8 mouse cellular contexts compared by ENCODE assay signal in the genomic region with DNA sequence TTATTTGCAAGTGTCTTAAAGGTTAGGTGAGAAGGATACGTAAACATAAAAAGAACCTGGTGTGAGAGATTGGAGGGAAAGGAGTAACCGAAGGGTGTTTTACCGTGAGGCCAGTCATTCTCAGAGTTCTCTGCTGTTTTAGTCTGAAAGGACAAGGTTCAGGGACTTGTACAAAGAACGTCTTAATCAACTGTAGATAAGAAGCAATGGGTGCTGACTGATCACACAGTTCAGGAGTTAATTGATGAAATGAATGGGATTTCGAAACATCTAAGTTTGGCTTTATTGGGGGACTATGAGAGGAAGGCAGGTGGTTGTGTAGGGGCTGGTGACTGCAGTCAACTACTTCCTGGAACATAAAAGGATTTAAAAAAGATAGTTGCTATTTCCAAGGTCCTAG. TPM values are rescaled to one million over a fixed set of nuclear protein-coding genes. Genes with fewer than 3 reads are reported as not detected.
DNase-seq lines count a peak whose midpoint lies in the region; ATAC-seq and TF ChIP-seq lines count a peak whose summit lies in the region.

No protein-coding gene starts in this region.

- peaks cover 58% of the 10 kb centered on the region for H3K79me2 ChIP-seq in macrophage (ENCODE audit: inconsistent target)

- DNase-seq in heart, adult 18-20 months, result no peak
- DNase-seq in ES-E14 (ENCODE audit: low read depth, low spot score), result no peak
- no peak for DNase-seq in forebrain, postnatal 0 days
- DNase-seq in cerebellum, postnatal 36 days, result no peak
- no peak for DNase-seq in embryo, embryonic 11 days
- no peak for DNase-seq in urinary bladder, postnatal 14 days (ENCODE audit: low spot score)

- H3K27me3 ChIP-seq in heart, embryonic 13.5 days (replicated peaks), result no peaks in the 10 kb centered on the region
- no peaks in the 10 kb centered on the region for H3K27me3 ChIP-seq in forebrain, postnatal 0 days (ENCODE audit: insufficient read depth, low read length)

- in situ Hi-C loops in ES-E14 (cut with MboI; ENCODE audit: low sequenced_read_pairs in 2 of 2, unreplicated experiment in 2 of 2), result no loop called here

- TF ChIP-seq CTCF in forebrain, postnatal 0 days (IDR thresholded peaks at IDR 0.05; ENCODE audit: low read depth), result no peak

- peaks cover 18% of the 10 kb centered on the region for H3K4me1 ChIP-seq in heart, embryonic 13.5 days
- no peaks in the 10 kb centered on the region; a peak in 1 of 4 replicates for H3K4me1 ChIP-seq in ES-E14 (ENCODE audit: control insufficient read depth in 2 of 2, insufficient read depth in 2 of 2, low read length in 2 of 2, poor library complexity in 1 of 2)
- peaks cover 19% of the 10 kb centered on the region for H3K4me1 ChIP-seq in forebrain, postnatal 0 days (ENCODE audit: insufficient read depth)

- peak overlapping the region; percentile 87 for H3K4me3 ChIP-seq in heart, embryonic 13.5 days
- H3K4me3 ChIP-seq in ES-E14 (ENCODE audit: insufficient read depth in 1 of 2, low read depth in 1 of 2, low read length in 2 of 2, poor library complexity in 1 of 2, severe bottlenecking in 1 of 2) (peak overlapping the region; percentile 93 to 96), macrophage (ENCODE audit: inconsistent target) (peak overlapping the region; percentile 80)
- H3K4me3 ChIP-seq in forebrain, postnatal 0 days (ENCODE audit: low read depth, low read length), result peak overlapping the region; percentile 81

- ATAC-seq in heart, embryonic 13.5 days (ENCODE audit: extremely low read depth, insufficient number of reproducible peaks, low FRiP score, low TSS enrichment), result no peak
- ATAC-seq in forebrain, postnatal 0 days, result no peak

- H3K9me3 ChIP-seq in heart, embryonic 13.5 days, result no peaks in the 10 kb centered on the region
- no peaks in the 10 kb centered on the region for H3K9me3 ChIP-seq in ES-E14 (ENCODE audit: control insufficient read depth, insufficient read depth, low read depth, low read length)
- H3K9me3 ChIP-seq in forebrain, postnatal 0 days (ENCODE audit: low read length), result no peaks in the 10 kb centered on the region

- H3K27ac ChIP-seq in heart, embryonic 13.5 days (replicated peaks), result no peak overlapping the region; the same call in 1 of the 2 replicates
- no peak overlapping the region for H3K27ac ChIP-seq in ES-E14 (ENCODE audit: insufficient read depth, low read depth, low read length, poor library complexity, severe bottlenecking)
- peak overlapping the region; percentile 89 for H3K27ac ChIP-seq in forebrain, postnatal 0 days (ENCODE audit: low read depth, low read length)
- no peak overlapping the region for H3K27ac ChIP-seq in macrophage

- 28% methylated on average over 5 of the region's 5 CpGs for WGBS in heart, embryonic 13.5 days
- 40% methylated on average over 5 of the region's 5 CpGs for WGBS in forebrain, postnatal 0 days
- 64% methylated on average over 5 of the region's 5 CpGs for WGBS in macrophage (ENCODE audit: missing documents)

- 0 out of 2 replicates have a peak, but pooled peaks cover 4% of the 10 kb centered on the region for H3K36me3 ChIP-seq in heart, embryonic 13.5 days
- H3K36me3 ChIP-seq in ES-E14 (ENCODE audit: control insufficient read depth, insufficient read depth, low read length, poor library complexity, severe bottlenecking) (no peaks in the 10 kb centered on the region), macrophage (ENCODE audit: inconsistent target) (no peaks in the 10 kb centered on the region)
- H3K36me3 ChIP-seq in forebrain, postnatal 0 days (ENCODE audit: insufficient read depth), result no peaks in the 10 kb centered on the region

- H3K4me2 ChIP-seq in heart, embryonic 13.5 days, result peak overlapping the region; percentile 93
- H3K4me2 ChIP-seq in forebrain, postnatal 0 days (ENCODE audit: low read depth), result peak overlapping the region; percentile 90

- H3K9ac ChIP-seq in heart, embryonic 13.5 days, result peak overlapping the region; percentile 90
- H3K9ac ChIP-seq in ES-E14 (ENCODE audit: insufficient read depth, low read depth, low read length, poor library complexity, severe bottlenecking), result peak overlapping the region; percentile 88; the same call in 1 of the 2 replicates
- peak overlapping the region; percentile 77 for H3K9ac ChIP-seq in forebrain, postnatal 0 days

TF ChIP-seq in ES-E14, 5 proteins besides CTCF, POLR2A, EP300 and RAD21:
- TF ChIP-seq HCFC1 (IDR thresholded peaks at IDR 0.05; ENCODE audit: borderline replicate concordance, insufficient read depth, low read length) (no peak), MAFK (IDR thresholded peaks at IDR 0.05; ENCODE audit: insufficient read depth, low read depth, low read length) (no peak), ZNF384 (IDR thresholded peaks at IDR 0.05; ENCODE audit: low read depth, low read length) (no peak), ZC3H11A (IDR thresholded peaks at IDR 0.05; ENCODE audit: borderline replicate concordance, low read depth, low read length) (no peak), CHD2 (IDR thresholded peaks at IDR 0.05; ENCODE audit: low read depth, low read length) (no peak)

RNA-seq across cellular contexts. Expression of a gene that starts 0.9 kb away (rescaled TPM):
- polyA plus RNA-seq in heart, embryonic 13.5 days (2015; fragmentation: Nextera tagmentation; extraction: Ambion mirVana), result 8.6 and 9.3 TPM in 2 replicates
- 10 to 100 TPM; 17.1 to 17.7 TPM for total RNA-seq in heart, adult 18-20 months (2021)
- total RNA-seq in ES-E14 (2012; rRNA removed), result 34.4 and 35.5 TPM in 2 replicates
- 32.1 and 35.6 TPM in 2 replicates for total RNA-seq in forebrain, postnatal 0 days (2014; rRNA removed)
- polyA plus RNA-seq in forebrain, postnatal 0 days (2015; fragmentation: Nextera tagmentation; extraction: Ambion mirVana), result 20.4 and 22.2 TPM in 2 replicates
- 10 to 100 TPM; 34.9 to 97.6 (median 67.2) TPM for total RNA-seq in macrophage (2018; cell fraction: chromatin; rRNA removed)
- 10 to 100 TPM in 11 of 26 experiments, 1 to 10 TPM in 15; 5.6 to 14.4 (median 9.4) TPM for total RNA-seq in macrophage (2018; cell fraction: cytosol; rRNA removed)
- 10 to 100 TPM; 31.8 to 88.2 (median 54.9) TPM for total RNA-seq in macrophage (2018; cell fraction: nucleus; rRNA removed)
- 7.6 to 10.2 TPM (median 8.7 TPM) in 3 replicates for polyA plus RNA-seq in macrophage (2018)
